Mouse (Mus musculus) spleen, adult 18-20 months (tissue): ENCODE results near the gene Chst8.

Source experiments
- DNase-seq, 2 experiments: peaks; one replicate each; pipeline ENCODE4 v3.0.0; 2022; ENCODE audit warnings: mixed read lengths in 2 of 2

Chst8 gene

DNA sequence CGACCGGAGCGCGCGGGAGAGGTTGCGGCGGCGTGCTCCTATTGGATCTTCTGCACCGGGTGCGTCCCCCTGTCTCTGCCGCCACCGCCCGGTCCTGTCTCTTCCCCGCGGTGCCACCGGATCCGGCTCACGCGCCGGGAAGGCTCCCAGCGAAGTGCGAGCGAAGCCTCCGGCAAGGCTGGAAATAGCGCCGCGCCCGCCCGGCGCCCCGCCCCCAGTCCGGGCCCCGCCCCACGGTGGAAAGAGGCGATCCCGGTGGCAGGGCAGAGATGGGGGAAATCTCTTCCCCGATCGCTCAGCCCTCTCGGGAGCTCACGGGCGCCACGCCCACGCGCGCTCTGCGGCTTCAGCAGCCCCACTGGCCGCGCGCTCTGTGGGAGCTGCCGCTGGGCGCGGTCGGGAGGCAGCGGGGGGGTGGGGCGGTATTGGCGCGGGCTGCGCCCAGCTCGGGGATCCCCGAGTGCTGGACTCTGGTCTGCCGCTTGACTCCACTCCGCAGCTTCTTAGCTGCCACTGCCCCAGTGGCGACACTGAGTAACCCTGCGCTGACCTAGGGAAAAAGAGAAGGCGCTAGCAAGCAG lies at the start of gene Chst8:
Gene Chst8 (minus strand): TSS at position 181 of the 581 bp plus-strand sequence.
- peak; percentile 20 to 21 for DNase-seq

DNA sequence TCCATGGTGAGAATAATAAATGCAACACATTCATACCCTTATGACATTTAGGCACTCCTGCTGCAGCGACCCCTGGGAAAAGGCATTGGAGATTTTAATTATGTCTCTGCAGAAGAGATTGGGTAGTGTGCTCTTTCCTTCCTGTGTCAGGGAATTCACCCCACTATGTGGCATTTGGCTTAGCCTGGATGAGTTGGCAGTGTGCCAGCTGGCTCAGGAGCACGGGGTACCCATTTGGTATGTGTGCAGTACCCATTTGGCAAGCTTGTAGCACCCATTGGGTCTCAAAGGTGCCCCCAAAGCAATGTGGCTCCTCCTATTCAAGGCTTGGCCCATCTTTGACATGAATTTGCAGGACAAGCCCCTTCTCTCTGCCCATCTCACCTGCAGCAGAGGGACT lies 45.8 kb upstream of the Chst8 start:
- DNase-seq: no peak

DNA sequence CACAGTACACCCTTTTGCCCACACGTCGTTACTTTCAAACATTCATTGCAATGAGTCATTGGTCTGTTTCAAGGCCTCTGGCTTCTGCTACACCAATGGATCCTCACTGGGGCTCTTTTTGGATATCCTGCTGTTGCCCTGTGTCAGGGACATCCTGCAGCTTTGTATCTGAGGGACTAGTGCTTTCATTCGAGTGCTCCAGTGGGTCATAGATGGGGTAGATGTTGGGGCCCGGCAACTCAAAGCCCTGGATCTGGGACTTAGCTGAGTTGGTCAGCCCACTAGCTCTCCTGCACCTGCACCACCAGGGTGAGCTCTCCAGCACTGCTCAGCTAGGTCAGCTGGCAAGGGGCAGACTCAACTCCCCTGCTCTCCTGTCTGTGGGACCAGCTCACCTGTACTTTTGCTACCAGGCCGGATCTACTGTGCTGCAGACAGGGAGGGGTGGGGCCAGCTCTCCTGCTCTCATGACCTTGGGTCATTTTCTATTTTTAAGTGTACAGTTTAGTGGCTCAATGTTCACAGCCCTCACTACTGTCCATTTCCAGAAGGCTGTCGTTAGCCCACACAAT lies 42.4 kb upstream of the Chst8 start:
- no peak for DNase-seq

DNA sequence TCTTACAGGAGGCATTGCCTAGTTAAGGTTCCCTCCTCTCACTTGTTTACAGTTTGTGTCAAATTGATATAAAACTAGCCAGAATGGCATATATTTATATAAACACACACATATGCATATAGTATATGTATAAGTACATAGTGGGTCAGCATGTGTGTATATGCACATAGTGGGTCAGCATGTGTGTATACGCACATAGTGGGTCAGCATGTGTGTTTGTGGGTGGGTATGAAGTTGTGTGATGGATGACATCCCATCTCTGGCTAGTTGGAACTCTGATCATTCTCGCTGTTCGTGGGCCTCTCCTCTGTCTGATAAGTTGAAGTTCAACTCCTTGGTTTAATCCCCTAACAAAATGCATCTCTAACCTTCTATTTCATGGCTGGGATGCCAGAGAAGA lies 40.9 kb upstream of the Chst8 start:
- DNase-seq: no peak

DNA sequence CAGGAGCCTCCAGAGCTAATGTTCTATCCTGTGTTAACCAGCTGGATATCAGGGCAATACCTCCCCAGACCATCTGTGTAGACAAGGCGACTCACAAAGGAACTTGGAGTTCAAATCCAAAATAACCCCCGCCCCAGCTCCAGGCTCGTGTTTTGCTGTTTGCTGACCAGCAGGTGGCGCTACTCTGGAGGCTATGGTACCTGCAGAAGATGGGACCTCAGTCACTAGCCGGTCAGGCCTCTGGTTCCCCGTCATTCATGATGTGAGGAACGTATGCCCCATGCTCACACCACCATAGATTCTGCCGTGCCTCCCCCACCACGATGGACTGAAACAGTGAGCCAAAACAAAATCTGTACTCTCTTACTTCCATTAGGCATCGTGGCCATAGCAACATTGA lies 37.1 kb upstream of the Chst8 start:
- DNase-seq: peak in 1 of 2 experiments; percentile 4

DNA sequence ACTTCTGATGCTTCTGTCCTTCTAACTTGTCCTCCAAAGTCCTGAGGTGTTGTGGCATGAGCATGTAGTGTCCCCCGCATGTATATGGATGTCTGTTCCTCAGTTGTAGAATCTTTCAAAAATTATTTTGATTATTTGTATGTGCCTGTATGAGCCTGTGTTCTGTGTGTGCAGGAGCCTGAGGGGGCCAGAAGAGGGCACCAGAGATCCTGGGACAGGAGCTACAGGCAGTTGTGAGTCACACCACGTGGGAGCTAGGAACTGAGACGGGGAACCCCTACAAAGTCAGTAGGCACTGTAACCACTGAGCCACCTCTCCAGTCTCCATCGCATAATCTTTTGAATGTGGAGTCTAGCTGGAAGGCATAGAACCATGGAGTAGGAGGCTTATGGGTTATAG lies 36.3 kb upstream of the Chst8 start:
- DNase-seq: no peak

DNA sequence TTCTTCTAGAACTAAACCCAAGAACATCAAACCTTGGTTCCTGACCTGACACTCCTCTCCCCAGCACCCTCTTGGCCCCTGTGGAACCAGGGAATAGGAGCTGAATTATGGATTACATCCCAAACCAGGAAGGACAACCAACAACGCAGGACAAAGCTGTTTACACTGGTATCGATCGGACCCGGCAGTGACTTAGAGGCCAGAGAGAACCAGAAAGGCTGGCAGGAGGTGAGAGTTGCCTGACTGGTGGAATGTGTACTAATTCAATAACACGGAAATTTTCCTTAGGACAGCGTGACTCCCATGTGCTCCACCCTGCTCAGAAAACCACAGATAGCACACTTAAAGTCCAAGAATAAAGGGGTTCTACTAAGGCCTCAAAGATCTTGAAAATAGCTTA lies 35.4 kb upstream of the Chst8 start:
- DNase-seq: no peak

DNA sequence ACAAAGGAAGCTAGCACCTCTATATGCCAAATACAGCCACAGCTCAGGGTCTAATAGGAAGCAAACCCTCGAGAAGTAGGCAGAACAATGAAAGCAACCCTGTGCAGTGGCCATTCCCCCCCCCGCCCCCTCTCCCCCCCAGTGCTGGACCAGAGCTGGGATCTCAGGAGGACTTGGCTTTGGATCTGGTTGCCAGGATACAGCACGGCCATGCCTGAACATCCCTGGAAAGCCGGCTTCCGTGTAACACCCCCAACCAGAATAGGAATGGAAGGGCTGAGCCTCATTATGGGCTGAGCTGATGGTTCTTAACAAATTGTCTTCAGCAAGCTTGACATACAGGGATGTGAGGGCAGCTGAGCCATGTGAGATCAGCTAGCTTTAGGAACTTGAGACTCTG lies 34.9 kb upstream of the Chst8 start:
- DNase-seq: no peak

DNA sequence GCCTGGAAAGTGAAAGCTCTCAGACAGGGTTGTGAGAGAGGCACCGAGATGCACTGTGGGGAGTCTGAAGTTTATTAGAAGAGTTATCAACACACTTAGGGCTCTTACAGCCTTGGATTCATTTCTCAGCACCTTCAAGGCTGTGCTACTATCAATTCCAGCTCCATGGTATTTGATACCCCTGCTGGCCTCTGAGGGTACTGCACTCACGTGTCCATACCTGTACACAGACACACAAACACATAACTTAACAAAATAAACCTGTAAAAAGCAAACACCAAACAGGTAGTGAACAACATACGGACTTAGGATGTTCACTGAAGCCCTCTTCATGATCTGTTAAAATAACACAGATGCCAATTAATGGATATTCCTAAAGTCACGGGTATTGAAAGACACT lies 26.2 kb upstream of the Chst8 start:
- no peak for DNase-seq

DNA sequence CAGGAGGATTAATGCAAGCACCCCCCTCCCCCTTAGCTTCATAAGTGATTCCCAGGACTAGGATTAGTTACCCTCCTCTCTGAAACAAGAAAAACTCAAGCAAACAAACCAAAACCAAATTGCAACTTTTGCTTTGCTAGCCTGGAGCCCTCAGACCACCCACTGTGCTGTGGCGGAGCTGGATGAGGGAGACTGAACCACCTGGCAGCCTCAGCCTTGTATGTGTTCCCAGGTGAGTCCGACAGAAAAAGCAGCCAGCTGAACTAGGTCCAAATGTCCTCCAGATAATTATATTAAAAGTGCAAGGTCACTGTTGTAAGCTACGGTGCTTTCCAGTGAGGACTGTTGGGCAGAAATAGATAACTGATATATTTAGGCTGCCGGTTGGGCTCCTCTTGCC lies 25.7 kb upstream of the Chst8 start:
- no peak for DNase-seq

DNA sequence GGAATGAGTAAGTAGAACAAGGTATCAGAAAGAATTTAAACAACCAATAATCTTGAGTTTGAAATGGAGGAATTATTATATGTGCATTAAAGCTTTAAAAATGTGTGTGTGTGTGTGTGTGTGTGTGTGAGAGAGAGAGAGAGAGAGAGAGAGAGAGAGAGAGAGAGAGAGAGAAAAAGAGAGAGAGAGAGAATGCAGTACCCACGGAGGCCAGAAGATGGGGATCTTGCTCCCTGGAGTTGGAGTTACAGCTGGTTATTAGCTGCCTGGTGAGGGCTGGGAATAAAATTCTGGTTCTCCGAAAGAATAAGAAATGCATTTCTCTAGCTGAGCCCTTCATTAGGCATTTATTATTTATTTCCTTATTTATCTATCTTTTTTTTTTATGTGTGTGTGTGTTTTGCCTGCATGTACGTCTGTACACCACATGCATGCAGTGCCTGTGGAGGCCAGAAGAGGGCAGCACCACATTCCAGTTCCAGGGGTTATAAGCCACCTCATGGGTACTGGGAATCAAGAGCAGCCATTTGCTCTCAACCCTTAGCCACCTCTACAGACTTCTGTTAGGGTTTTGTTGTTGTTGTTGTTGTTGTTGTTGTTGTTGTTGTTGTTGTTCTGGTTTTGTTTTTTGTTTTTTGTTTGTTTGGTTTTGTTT lies 13.9 kb upstream of the Chst8 start:
- DNase-seq: no peak

DNA sequence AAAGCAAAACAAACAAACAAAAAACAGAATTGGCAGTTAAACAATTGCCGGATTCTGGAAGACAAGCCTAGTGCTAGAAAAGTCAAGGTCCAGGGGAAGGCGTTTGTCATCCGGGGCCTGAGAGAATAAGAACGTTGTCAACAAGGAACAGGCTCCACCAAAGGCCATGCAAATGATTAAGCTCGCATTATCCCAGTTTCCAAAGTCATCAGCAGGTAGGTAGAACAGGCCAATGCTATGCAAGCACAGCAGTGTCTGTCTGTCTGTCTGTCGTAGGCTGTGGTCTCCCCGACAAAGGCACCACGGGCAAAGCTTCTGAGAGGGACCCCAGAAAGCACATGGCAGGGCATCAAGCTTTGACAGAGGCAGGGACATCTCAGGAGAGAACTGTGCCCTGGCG lies 9.1 kb upstream of the Chst8 start:
- no peak for DNase-seq

DNA sequence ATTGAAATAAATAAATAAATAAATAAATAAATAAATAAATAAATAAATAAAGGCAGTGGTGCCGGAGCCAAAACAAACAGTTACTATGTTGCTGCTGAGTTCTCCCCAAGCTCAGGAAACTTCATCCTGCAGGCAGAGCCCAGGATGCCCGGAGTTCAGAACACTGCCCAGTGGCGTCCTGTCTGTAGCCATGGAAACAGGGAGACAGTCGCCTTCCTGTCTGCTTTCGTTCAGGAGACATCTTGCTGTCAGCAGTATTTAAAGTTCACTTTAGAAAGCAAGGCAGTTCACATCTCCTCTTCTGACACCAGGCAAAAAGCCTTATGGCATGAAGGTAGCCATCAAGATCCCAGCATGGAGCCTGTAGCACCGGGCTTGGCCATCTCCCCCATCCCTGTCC lies 8.0 kb upstream of the Chst8 start:
- no peak for DNase-seq

DNA sequence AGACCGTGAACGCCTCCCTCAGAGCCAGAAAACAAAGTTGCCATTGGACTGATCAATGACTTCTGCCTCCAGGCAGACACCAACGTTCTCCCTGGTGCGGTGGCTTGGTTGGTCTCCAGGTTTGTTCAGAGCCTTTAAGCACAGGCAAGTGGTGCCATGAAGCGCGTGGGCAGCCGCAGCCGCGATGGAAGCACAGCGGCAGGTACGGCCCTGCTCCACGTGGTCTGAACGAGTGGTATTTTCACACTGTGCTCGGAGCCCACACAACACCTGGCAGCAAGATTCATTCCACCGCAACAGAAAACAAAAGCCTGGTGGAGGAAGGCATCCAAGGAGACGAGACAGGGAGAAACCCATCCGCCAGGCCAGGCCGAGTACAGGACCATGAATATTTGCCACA lies 7.3 kb upstream of the Chst8 start:
- no peak for DNase-seq

DNA sequence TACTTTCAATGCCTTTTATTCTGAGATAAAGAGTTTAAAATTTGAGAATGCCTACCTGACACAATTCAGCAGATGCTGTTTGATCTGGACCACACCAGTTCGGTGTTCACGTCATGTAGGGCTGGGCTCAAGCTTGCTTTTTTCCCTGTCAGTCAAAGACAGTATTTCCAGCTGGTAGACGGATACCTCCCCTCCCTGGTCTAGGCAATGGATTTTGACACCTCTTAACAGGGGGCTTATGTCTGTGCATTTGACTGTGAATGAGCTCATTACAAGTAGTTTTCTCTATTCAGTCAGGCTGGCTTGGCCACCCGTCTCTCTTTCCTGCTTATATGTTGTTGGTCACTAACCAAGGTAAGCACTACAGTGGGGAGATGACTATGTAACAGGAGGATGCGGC lies 6.1 kb upstream of the Chst8 start:
- DNase-seq: no peak

DNA sequence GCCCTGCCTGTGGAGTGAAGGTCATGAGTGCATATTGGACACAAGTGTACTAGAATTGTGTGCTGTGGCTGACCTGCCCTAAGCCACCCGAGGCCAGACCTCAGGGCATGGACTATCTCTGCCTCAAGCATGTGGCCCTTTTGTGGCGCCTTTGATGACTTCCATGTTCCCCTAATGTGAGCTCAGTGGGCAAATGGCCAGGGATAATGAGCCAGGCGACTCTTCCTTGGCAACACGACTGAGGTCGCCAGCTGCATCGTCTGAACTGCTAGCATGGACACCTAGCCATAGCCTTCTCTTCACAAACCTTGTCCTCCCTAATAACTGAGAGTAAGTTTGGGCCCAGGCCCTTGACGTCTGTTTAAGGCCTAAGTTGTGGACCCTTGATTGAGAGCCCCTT lies 4.5 kb upstream of the Chst8 start:
- no peak for DNase-seq

DNA sequence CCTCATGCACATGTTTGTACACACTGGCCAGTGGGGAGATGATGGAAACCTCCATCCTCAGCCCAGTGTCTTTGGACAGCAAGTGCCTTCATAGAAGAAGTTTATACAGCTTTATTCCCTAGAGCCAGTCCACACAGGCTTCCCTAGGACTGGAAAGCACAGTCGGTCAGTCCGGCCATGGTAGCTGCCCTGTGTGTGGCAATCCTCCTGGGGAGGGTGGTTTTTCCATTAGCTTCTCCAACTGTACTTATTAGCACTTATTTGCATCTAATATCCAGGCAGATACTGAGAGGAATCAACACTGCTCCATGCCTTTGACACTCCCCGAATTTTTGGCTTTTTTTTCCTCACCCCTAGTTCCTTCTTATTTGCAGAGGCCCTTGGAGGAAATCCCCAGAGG lies 2.3 kb upstream of the Chst8 start:
- no peak for DNase-seq

DNA sequence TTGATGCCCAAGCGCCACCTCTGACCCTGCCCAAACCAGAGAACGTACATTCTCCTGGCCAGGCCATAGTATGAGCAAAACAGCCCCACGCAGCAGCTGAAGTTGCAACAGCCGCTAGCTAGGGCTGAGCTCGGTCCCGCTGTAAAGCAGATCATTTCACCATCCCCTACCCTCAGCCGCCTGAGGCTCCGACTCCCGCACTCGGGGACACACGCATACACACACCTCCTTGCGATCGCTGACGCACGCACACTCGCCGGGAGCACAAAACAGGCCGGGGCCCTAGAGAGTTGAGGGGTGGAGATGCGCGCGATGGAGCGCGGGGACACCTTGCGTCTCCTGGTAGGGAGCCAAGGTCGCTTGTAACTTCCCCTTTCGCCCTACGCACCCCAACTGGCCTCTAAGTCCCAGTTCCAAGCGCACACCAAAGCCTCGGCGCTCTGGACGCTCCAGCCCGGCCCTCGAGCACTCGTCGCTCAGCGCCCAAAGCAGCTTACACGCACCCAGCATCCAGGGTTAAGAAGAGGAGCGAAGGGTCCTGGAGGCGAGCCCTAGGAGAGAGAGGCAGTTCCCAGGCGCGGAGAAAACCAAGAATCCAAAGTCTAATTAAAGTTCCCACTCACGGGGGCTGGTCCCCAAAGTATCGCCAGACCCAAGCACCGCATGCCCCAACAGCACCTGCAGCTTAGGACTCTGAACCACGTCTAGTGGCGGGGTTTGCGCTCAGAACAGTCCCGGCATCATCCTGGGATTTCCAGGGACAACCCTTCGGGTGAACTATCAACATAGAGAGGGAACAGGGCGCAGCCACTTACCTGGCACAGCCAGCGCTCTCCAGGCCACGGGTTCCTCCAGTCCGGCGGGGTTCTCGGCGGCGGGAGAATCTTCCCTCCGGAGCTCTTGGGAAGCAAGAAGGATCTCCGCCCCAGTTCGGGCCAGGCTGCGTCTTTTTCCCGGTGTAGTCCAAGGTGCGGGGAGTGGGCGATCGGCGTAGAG lies 682 bp downstream of the Chst8 start:
- no peak for DNase-seq

DNA sequence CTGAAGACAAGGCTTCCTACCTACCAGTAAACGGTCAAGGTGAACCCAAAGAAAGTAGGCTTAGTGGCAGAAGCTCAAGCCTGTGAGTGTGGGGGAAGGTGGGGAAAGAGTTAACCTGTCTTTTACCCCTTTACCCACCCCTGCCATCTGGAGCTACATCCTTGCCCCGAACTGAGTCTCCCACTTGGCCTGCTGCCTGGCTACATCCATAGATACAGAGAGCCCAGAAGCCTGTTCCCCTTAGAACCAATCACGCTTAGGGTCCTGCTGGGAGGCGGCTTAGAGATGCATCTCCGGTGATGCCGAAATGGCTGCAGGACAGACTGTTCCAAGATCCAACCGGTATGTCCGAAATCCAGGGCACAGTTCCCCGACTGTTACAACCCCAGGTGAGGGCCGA lies 1.5 kb downstream of the Chst8 start:
- no peak for DNase-seq

DNA sequence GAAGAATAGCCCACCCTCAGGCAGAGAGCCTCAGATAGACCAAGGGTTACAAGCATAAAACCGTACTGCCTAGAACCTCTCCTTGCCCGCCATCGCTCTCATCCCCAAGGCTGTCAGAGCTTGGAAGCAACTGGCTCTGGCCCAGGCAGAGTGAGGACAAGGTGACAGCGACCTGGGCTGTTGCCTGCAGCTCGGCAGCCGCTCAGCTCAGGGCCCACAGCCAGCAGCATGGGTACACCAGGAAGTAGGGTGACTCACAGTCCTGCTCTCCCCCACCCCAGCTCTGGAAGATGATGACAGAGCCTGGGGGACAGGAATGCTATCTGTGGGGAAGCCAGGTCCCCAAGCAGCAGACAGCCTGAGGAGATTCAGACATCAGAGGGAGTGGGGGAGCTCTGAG lies 6.2 kb downstream of the Chst8 start:
- DNase-seq: no peak

DNA sequence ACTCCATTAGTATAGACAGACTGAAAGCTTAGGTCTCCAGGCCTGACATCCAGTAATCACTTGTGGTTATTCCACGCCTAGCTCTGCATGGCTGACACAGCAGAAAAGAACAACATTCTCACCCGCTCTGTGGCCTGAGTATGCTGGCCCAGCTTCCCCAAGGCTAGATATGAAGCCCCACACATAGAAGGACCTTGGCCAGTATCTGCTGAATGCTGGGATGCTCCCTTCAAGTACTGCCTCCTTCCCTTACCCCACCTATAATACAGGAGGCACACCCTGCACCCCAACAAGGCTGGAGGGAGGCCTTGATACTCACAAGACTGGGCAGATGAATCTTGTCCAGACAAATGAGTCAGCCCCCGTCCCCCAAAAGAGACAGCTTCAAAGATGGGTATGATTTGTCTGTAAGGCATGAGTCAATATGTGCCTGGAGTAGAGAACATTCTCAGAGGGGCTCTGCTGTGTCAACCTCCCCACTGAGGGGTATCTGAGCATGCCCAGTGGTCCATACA lies 6.8 kb downstream of the Chst8 start:
- DNase-seq: no peak

DNA sequence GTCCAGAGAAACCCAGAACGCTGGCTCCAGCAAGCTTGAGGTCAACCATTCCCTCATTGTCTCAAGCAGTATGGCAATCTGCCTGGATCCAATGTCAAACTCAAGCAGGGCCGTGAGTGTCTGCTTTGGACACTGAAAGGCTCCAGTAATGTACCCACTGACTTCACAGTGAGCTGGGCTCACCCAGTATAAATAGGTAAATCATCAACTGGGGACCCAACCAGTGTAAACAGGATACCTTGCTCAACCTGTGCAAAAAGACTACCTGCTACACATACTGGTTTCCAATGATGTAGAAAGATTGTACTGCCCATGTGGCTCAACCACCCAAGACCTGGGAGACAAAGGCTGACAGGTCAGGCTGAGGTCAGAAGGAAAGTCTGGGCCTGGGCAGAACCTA lies 7.5 kb downstream of the Chst8 start:
- no peak for DNase-seq

DNA sequence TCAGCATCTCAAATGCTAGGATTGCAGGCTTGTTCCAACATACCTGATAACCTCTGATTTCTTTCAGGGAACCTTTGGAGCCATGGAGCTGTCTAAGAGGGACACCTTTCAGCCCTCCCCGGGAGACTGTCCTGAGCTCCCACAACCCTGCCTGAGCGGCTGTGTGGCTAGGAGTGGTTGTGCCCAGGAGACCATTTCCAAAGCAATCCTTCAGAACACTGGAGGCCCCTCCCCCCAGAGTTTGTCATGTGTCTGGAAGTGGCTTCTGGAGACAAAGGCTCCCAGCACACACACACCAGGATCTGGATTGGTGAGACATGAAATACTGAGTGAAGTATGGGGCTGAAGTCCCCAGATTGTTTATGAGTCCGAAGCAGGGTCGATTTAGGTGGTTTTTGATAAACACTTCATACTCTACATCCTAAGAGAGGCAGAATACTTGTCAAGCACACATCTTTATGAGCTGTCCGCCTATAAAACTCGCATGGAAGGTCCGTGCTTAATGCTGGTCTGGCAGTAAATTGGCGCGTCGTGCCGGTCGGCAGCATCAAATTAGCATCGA lies 12.5 kb downstream of the Chst8 start:
- no peak for DNase-seq
